Mouse (Mus musculus) forebrain, embryonic 15.5 days (tissue): ENCODE measurements around the gene Ech1. TPM values are rescaled to one million over a fixed set of nuclear protein-coding genes. Genes with fewer than 3 reads are reported as not detected.

Experiments
- ATAC-seq: fragments of 200-750 bp; cut with Nextera tagmentation; replicated peaks from 2 replicates; pipeline ENCODE4 v1.8.0; 2017; ENCODE audit warnings: mild to moderate bottlenecking, moderate TSS enrichment, moderate library complexity
- H3K27ac ChIP-seq: fragments of 300-500 bp; sonication (generic); replicated peaks from 2 replicates; pipeline ENCODE4 v1.5.1; 2015; ENCODE audit warnings: mild to moderate bottlenecking, inconsistent platforms
- H3K27me3 ChIP-seq: fragments of 300-500 bp; sonication (generic); 2 replicates; pipeline ENCODE4 v1.6.1; 2015; ENCODE audit warnings: inconsistent platforms
- H3K36me3 ChIP-seq: fragments of 300-500 bp; sonication (generic); 2 replicates; pipeline ENCODE4 v1.6.1; 2015; ENCODE audit warnings: mild to moderate bottlenecking, inconsistent platforms
- H3K4me1 ChIP-seq: fragments of 300-500 bp; sonication (generic); 2 replicates; pipeline ENCODE4 v1.6.1; 2015; ENCODE audit warnings: inconsistent platforms
- H3K4me2 ChIP-seq: fragments of 300-500 bp; sonication (generic); replicated peaks from 2 replicates; pipeline ENCODE4 v1.6.1; 2015; ENCODE audit warnings: mild to moderate bottlenecking, inconsistent platforms
- H3K4me3 ChIP-seq: fragments of 300-500 bp; sonication (generic); 2 replicates; pipeline ENCODE4 v1.5.1; 2015; ENCODE audit warnings: mild to moderate bottlenecking, inconsistent platforms
- H3K9ac ChIP-seq: fragments of 300-500 bp; sonication (generic); replicated peaks from 2 replicates; pipeline ENCODE4 v1.6.1; 2015; ENCODE audit warnings: mild to moderate bottlenecking, inconsistent platforms
- H3K9me3 ChIP-seq: fragments of 300-500 bp; sonication (generic); 2 replicates; pipeline ENCODE4 v1.6.1; 2016; ENCODE audit warnings: inconsistent platforms
- WGBS: fragments of 180-500 bp; shearing (Covaris S2); methylation state at CpG from one replicate; pipeline ENCODE4 v1.1.7; 2015; ENCODE audit warnings: mixed read lengths; 5-methylcytosine and 5-hydroxymethylcytosine counted together
- polyA plus RNA-seq: library from polyadenylated mRNA; unstranded; fragments of >200 nt; fragmentation: Nextera tagmentation; extraction: Ambion mirVana; gene quantifications from 2 replicates; pipeline ENCODE4 v1.2.1, GENCODE M21; 2015

Ech1 gene
- polyA plus RNA-seq, result 85.2 and 86.5 TPM in 2 replicates

DNA sequence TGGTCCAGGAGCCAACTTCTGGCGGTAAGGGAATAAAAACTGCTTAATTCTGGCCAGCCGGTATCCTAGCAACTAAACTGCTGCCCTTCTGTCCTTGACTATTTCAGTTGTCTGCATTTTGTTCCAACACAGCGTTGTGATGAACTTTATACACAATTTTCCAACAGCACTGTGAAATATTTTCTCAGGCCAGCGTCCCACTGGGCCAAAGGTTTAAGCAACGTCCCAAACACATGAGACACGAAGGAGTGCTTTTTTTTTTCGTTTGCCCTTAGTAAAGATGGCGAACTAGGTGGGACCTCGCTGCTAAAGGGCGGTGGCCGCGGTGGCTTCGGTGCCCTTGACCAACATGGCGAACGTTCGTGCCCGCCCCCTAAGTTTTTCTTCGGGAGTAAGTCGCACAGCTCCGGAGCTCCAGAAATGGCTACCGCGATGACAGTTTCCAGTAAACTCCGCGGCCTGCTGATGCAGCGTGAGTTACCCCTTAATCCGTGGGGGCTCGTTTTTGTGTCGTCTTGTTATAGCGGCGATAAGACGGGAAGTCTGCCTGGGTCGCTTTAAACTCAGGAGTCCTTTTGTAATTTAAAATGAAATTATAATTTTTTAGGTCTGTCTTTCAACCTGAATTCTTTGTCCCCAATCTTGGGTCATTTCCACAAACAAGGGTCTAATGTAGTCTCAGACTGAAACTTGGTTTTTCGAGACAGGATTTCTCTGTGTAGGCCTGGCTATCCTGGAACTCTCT, at the start of gene Ech1:
Ech1 (plus strand) TSS at position 277 of the 745 bp plus-strand sequence.
- H3K36me3 ChIP-seq, result peaks cover 33% of the 10 kb centered on the region
- peak within 1 kb of the TSS; percentile 57 for H3K9ac ChIP-seq
- peak; percentile 82 for ATAC-seq

DNA sequence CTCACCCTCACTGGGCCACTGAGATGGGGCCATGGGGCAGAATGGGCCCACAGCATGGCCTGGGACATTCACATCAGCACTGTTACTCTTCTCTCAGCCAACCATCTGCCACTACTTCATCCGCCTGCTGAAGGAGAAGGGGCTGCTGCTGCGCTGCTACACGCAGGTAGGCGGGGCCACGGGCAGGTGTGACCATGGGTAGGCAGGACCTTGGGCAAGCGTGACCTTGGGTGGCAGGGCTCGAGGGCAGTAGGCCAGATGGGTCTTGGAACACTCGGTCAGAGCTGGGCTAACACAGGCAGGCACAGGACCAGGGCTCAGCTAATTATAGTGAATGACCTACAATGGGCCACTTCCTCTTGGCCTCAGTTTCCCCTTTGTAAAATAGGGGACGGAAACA, 46.2 kb upstream of the Ech1 start:
- H3K4me3 ChIP-seq, result no peak overlapping the region
- WGBS, result 88% methylated on average over 9 of the region's 9 CpGs
- H3K36me3 ChIP-seq, result peaks cover 22% of the 10 kb centered on the region; the same call in 1 of the 2 replicates
- no peak overlapping the region for H3K27ac ChIP-seq
- no peaks in the 10 kb centered on the region for H3K9me3 ChIP-seq
- H3K27me3 ChIP-seq, result no peaks in the 10 kb centered on the region
- no peak overlapping the region for H3K9ac ChIP-seq
- H3K4me1 ChIP-seq, result peaks cover 4% of the 10 kb centered on the region
- ATAC-seq, result no peak
- H3K4me2 ChIP-seq, result no peak overlapping the region

More for the DNA sequence above, at the start of gene Ech1:
- H3K9me3 ChIP-seq, result no peaks in the 10 kb centered on the region
- H3K4me2 ChIP-seq, result peak within 1 kb of the TSS; percentile 47
- peak within 1 kb of the TSS; percentile 52 for H3K4me3 ChIP-seq
- H3K27ac ChIP-seq, result peak within 1 kb of the TSS; percentile 67
- no peaks in the 10 kb centered on the region for H3K27me3 ChIP-seq
- peaks cover 12% of the 10 kb centered on the region for H3K4me1 ChIP-seq
- 3% methylated on average over 33 of the region's 33 CpGs for WGBS

DNA sequence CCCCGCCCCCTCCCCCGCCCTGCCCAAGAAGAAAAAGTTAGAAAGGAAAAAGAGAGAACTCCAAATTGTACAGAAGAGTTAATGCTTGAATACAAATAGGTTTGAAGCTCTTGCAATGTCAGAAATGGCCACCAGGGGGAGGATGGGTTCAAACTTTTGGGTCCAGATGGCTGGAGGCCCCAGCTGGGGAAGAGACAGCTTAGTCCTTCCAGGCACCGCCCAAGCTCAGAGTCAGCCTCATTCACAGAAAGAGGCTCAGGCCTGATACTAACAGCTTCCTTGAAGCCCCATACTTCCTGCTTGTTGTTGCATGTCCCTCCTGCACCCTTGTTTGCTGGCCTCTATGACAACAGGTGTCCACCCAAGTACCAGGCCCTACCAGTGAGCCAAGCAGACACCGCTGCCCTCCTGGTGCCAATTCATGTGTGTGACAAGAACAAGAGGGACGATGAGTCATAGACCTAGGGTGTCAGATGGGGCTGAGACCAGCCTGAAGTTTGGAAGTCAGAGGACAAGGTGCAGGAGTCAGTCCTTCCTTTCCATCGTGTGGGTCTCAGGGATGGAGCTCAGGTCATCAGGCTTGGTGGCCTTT, 44.9 kb upstream of the Ech1 start:
- ATAC-seq, result peak; percentile 65
- no peak overlapping the region for H3K4me3 ChIP-seq
- H3K27me3 ChIP-seq, result no peaks in the 10 kb centered on the region
- H3K9ac ChIP-seq, result no peak overlapping the region
- WGBS, result 43% methylated on average over 6 of the region's 6 CpGs
- H3K4me1 ChIP-seq, result peaks cover 4% of the 10 kb centered on the region
- H3K27ac ChIP-seq, result peak overlapping the region; percentile 55; the same call in 1 of the 2 replicates
- no peak overlapping the region for H3K4me2 ChIP-seq
- H3K9me3 ChIP-seq, result no peaks in the 10 kb centered on the region
- H3K36me3 ChIP-seq, result peaks cover 22% of the 10 kb centered on the region; the same call in 1 of the 2 replicates

DNA sequence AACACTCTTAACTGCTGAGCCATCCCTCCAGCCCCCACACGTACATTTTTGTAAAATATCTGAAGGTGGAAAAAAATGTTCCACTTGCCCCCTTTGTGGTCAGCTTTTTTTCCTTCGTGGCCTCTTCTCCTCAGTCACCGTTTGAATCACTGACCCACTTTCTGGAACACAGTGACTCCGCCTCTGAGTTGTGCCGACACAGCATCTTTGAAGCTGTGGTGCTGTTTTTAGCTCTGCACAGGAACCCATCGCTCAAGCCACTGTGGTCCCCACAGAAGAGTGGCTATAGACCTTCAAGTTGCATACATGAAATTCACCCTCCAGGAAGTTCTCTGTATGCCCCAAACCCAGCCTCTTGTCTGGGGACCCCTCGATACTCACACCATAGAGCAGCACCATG, 44.2 kb upstream of the Ech1 start:
- peaks cover 21% of the 10 kb centered on the region; the same call in 1 of the 2 replicates for H3K36me3 ChIP-seq
- H3K9ac ChIP-seq, result no peak overlapping the region
- H3K4me2 ChIP-seq, result no peak overlapping the region
- no peak for ATAC-seq
- peaks cover 4% of the 10 kb centered on the region for H3K4me1 ChIP-seq
- no peaks in the 10 kb centered on the region for H3K27me3 ChIP-seq
- WGBS, result 88% methylated on average over 7 of the region's 7 CpGs
- H3K9me3 ChIP-seq, result no peaks in the 10 kb centered on the region
- H3K27ac ChIP-seq, result no peak overlapping the region
- H3K4me3 ChIP-seq, result no peak overlapping the region

DNA sequence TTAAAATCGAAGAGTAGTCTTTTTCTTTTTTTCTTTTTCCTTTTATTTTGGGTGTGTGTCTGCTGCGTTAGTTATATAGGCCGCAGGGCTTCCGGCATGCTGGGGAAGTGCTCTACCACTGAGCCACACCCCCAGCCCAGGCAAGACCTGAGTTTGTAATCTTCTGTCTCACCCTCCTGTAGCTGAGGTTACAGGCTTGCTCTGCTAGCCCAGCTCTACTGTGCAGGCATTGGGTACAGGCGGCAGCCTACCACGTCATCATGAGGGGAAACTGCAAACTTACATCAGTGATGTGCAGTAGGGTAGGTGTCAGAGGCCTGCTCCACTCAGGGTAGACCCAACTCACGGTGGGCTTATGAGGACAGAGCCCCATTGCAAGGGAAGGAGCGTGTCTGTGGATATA, 43.8 kb upstream of the Ech1 start:
- Histone ChIP-seq H3K27me3 (no peaks in the 10 kb centered on the region), H3K27ac (no peak overlapping the region), H3K4me1 (peaks cover 4% of the 10 kb centered on the region), H3K9me3 (no peaks in the 10 kb centered on the region), H3K9ac (no peak overlapping the region), H3K4me3 (no peak overlapping the region), H3K4me2 (no peak overlapping the region), H3K36me3 (peaks cover 19% of the 10 kb centered on the region; the same call in 1 of the 2 replicates)
- WGBS, result 86% methylated on average over 8 of the region's 8 CpGs
- no peak for ATAC-seq

DNA sequence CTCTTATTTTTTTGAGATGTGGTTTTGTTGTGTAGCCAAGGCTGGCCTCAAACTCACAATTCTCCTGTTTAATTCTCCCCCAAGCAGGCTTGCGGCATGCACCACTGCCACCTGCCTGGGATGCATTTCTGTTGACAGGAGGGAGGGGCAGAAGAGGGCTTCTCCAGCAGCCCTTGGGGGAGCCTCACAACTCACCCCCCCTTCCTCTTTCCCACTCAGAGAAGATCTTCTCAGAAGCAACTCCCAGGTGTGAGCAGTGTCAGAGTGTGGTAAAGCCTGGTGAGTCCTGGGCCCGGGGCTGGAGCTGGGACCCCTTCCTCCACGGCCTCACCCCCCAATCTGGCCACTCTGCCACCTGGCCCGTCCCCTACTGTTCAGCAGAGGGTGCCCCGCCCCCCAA, 39.9 kb upstream of the Ech1 start:
- 74% methylated on average over 5 of the region's 5 CpGs for WGBS
- no peak for ATAC-seq

DNA sequence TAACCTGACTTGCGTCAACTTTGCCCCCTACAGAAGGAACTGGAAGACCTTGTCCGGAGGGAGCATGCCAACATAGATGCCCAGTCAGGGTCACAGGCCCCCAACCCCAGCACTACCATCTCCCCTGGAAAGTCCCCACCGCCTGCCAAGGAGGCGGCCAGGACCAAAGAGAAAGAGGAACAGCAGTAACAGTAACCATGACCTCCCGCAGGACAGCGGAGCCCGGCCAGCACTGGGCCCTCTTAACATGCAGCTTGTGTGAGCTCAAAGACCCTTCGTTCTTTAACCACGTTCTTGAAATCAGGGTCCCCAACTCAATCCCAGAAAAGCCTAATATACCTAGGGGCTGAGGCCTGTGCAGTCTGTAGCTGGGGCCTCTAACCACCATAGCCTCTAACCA, 37.1 kb upstream of the Ech1 start:
- no peak for ATAC-seq
- H3K4me3 ChIP-seq, result no peak overlapping the region
- H3K4me1 ChIP-seq, result no peaks in the 10 kb centered on the region
- 92% methylated on average over 9 of the region's 9 CpGs for WGBS
- no peak overlapping the region for H3K4me2 ChIP-seq
- H3K9ac ChIP-seq, result no peak overlapping the region
- no peaks in the 10 kb centered on the region for H3K9me3 ChIP-seq
- H3K27ac ChIP-seq, result no peak overlapping the region
- no peaks in the 10 kb centered on the region for H3K27me3 ChIP-seq
- H3K36me3 ChIP-seq, result peaks cover 8% of the 10 kb centered on the region; the same call in 1 of the 2 replicates

More for the DNA sequence above, 39.9 kb upstream of the Ech1 start:
- no peak overlapping the region for H3K4me3 ChIP-seq
- peaks cover 3% of the 10 kb centered on the region for H3K4me1 ChIP-seq
- peaks cover 16% of the 10 kb centered on the region; the same call in 1 of the 2 replicates for H3K36me3 ChIP-seq
- H3K4me2 ChIP-seq, result no peak overlapping the region
- no peaks in the 10 kb centered on the region for H3K9me3 ChIP-seq
- no peaks in the 10 kb centered on the region for H3K27me3 ChIP-seq
- H3K27ac ChIP-seq, result no peak overlapping the region
- H3K9ac ChIP-seq, result no peak overlapping the region

DNA sequence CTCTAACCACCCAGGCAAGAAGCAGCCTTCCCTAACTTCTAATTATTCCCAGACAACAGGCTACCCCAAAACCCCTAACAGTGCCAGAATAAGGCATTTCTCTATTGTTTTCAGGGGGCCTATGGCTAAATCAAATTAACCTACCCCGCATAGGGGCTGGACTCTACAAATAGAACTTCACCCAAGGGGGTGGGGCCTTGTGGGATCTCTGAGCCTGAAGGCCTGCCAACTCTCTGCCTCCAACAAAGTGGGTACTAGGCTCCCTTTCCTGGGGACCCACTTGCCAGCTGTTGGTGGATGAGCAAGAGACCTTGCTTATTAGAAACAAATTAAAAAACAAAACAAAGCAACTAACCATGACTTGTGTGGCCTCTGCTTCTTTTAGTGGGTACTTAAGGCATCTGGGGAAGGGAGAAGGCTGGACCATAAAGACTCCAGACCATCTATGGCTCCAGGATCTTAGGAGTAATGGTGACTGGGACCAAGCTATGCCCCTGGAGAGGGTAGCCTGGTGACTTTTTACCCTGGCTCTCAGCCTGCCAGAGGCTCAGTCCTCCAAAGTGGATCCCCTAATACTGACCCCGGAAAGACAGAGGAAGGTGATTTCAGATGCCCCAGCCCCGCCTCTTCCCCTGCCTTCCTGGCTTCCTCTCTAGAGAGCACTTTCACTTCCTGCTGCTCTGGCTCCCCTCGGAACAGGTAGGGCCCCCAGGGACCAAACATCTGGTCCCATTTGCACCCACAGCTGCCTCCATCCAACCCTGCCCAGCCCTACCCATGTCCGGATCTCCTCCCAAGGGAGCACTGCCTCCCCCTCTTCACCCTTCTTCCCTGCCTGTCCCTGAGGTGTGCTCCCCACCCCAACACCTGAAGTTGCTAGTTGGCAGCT, 36.5 kb upstream of the Ech1 start, which contains the start of gene Rinl:
Rinl (plus strand) TSS at position 663 of the 889 bp plus-strand sequence.
- 79% methylated on average over 5 of the region's 5 CpGs for WGBS
- H3K9ac ChIP-seq, result no peak within 1 kb of the TSS

DNA sequence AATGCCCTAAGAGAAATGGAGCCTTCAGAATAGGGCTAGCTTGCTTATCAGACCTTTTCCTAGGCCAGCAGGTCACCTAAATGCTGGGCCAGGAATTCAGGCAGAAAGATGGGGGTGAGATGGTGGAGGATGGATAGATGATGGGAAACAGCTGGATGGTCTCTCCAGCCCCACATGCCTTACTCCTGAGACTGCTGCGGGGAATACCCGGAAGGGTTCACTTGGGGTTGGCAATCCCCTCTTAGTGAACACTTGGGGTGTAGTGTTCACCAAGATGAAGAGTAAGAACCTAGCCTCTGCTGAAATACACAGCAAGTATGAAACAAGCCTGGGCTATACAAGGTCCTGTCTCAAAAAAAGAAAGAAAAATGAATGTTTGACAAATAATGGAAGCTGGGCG, 35.8 kb upstream of the Ech1 start:
- 82% methylated on average over 3 of the region's 3 CpGs for WGBS
- Histone ChIP-seq H3K4me2 (no peak overlapping the region), H3K27me3 (no peaks in the 10 kb centered on the region), H3K9ac (no peak overlapping the region), H3K27ac (no peak overlapping the region), H3K9me3 (no peaks in the 10 kb centered on the region), H3K36me3 (peaks cover 4% of the 10 kb centered on the region; the same call in 1 of the 2 replicates), H3K4me3 (no peak overlapping the region), H3K4me1 (no peaks in the 10 kb centered on the region)
- ATAC-seq, result no peak

More for the DNA sequence above, 36.5 kb upstream of the Ech1 start, which contains the start of gene Rinl:
- Histone ChIP-seq H3K27ac (no peak within 1 kb of the TSS), H3K4me1 (no peaks in the 10 kb centered on the region), H3K4me3 (no peak within 1 kb of the TSS), H3K36me3 (peaks cover 4% of the 10 kb centered on the region; the same call in 1 of the 2 replicates), H3K27me3 (no peaks in the 10 kb centered on the region), H3K4me2 (no peak within 1 kb of the TSS), H3K9me3 (no peaks in the 10 kb centered on the region)
- ATAC-seq, result no peak

DNA sequence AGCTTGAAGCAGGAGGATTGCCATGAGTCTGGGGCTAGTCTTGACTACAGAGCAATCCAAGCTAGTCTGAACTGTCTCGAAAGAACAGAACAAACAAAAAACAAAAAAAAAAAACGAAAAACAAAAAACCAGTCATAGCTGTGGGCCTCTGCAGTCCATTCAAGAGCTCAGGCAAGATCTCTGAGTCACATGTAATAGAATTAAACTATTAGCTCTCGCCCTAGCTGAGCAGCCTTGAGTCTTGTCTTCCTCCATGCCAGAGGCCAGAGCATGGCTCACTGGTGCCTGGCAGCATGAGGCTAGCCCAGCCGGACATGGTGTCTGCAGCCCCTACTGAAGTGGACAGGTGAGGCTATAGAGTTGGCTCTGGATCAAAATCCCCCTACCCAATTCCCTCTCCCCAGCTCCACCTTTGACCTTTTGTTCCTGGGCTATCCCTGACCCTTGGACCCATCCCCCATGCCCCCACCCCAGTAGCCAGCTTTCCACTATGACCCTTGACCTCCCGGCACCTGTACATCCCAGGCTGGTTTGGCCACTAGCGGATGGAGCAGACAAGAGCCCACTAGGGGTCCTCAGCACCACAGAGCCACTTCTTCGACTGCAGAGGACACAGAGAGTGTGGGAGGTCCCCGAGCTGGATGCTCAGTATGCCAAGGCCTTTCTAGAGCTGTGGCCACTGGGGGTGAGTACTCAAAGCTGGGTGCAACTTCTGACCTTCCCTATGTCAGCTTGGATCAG, 34.8 kb upstream of the Ech1 start:
- peaks cover 4% of the 10 kb centered on the region; the same call in 1 of the 2 replicates for H3K36me3 ChIP-seq
- H3K27me3 ChIP-seq, result no peaks in the 10 kb centered on the region
- ATAC-seq, result no peak
- H3K4me2 ChIP-seq, result no peak overlapping the region
- no peaks in the 10 kb centered on the region for H3K9me3 ChIP-seq
- WGBS, result 49% methylated on average over 8 of the region's 8 CpGs
- H3K4me1 ChIP-seq, result no peaks in the 10 kb centered on the region
- no peak overlapping the region for H3K4me3 ChIP-seq
- H3K9ac ChIP-seq, result no peak overlapping the region
- no peak overlapping the region for H3K27ac ChIP-seq

DNA sequence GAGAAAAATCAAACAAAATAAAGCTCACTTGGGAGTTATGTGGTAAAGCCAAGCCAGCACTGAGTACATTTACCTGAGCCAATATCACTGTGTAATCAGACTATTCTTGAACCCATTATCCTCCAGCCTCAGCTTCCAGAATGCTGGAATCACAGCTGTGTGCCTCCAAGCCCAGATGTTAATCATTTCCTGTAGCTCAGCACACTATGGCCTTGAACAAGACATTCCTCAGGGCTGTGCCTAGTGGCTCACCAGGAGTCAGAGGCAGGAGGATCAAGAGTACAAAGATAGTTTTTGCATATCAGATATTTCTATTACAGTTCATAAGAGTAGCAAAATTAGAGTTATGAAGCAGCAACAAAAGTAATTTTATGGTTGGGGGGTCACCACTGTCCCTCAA, 33.3 kb upstream of the Ech1 start:
- H3K27me3 ChIP-seq, result no peaks in the 10 kb centered on the region
- H3K9ac ChIP-seq, result no peak overlapping the region
- no peak overlapping the region for H3K4me2 ChIP-seq
- peaks cover 4% of the 10 kb centered on the region; the same call in 1 of the 2 replicates for H3K36me3 ChIP-seq
- ATAC-seq, result no peak
- no peak overlapping the region for H3K4me3 ChIP-seq
- no peaks in the 10 kb centered on the region for H3K9me3 ChIP-seq
- H3K27ac ChIP-seq, result no peak overlapping the region
- peaks cover 4% of the 10 kb centered on the region for H3K4me1 ChIP-seq
